Mouse (Mus musculus) retina, postnatal 7 days (tissue): Measurements from ENCODE around the gene Gm14391.
"Not testable (repeated sequence)": the region's sequence is repeated elsewhere in the genome, so short reads cannot be mapped to it uniquely, and the experiment has no call there.

Source experiments
- DNase-seq: peaks from one replicate; pipeline ENCODE4 v3.0.0-alpha.2; 2012; ENCODE audit warnings: low read depth, low spot score

Gene Gm14391

GRCm38 (mm10) chr2:175206732-175207131 lies at the start of gene Gm14391:
Gene Gm14391 (minus strand): TSS chr2:175206917.
- DNase-seq, result not testable (repeated sequence)

- DNase-seq, result not testable (repeated sequence)
These were observed 27.7 kb downstream of the Gm14391 start for GRCm38 (mm10) chr2:175179008-175179407.

GRCm38 (mm10) chr2:175176312-175176711 lies 30.4 kb downstream of the Gm14391 start:
- no peak for DNase-seq

- DNase-seq, result not testable (repeated sequence)
These were observed 31.1 kb downstream of the Gm14391 start, which contains the start of gene Gm14443 for GRCm38 (mm10) chr2:175175401-175176180. Gene Gm14443 (minus strand): TSS chr2:175175871.

GRCm38 (mm10) chr2:175174058-175174457 lies 32.7 kb downstream of the Gm14391 start:
- DNase-seq, result not testable (repeated sequence)

- DNase-seq, result not testable (repeated sequence)
These were observed 33.7 kb downstream of the Gm14391 start for GRCm38 (mm10) chr2:175172906-175173595.

GRCm38 (mm10) chr2:175172123-175172522 lies 34.6 kb downstream of the Gm14391 start:
- no peak for DNase-seq

GRCm38 (mm10) chr2:175166870-175167269 lies 39.8 kb downstream of the Gm14391 start:
- not testable (repeated sequence) for DNase-seq

GRCm38 (mm10) chr2:175165110-175165509 lies 41.6 kb downstream of the Gm14391 start:
- not testable (repeated sequence) for DNase-seq

- not testable (repeated sequence) for DNase-seq
These were observed 45.3 kb downstream of the Gm14391 start for GRCm38 (mm10) chr2:175161438-175161837.

- no peak for DNase-seq
These were observed 48.1 kb downstream of the Gm14391 start for GRCm38 (mm10) chr2:175158642-175159041.

GRCm38 (mm10) chr2:175156696-175157095 lies 50.0 kb downstream of the Gm14391 start:
- DNase-seq, result no peak

- not testable (repeated sequence) for DNase-seq
These were observed 64.8 kb downstream of the Gm14391 start, which contains the start of gene Gm14399 for GRCm38 (mm10) chr2:175141993-175142295. Gene Gm14399 (minus strand): TSS chr2:175142012.

- not testable (repeated sequence) for DNase-seq
These were observed 65.4 kb downstream of the Gm14391 start for GRCm38 (mm10) chr2:175141118-175141992.
